Mouse (Mus musculus): ENCODE measurements around the gene Hist1h2ab. TPM values are rescaled to one million over a fixed set of nuclear protein-coding genes. Genes with fewer than 3 reads are reported as not detected.
A peak's percentile ranks its signal among the peaks of the same experiment; 100 is the strongest.
"Not testable (repeated sequence)": the region's sequence is repeated elsewhere in the genome, so short reads cannot be mapped to it uniquely, and the experiment has no call there.

Hist1h2ab gene
- 1 to 10 TPM in 3 of 4 experiments, not detected in 1; 2.4 to 8.4 (median 4.0) TPM for total RNA-seq (2022)

DNA sequence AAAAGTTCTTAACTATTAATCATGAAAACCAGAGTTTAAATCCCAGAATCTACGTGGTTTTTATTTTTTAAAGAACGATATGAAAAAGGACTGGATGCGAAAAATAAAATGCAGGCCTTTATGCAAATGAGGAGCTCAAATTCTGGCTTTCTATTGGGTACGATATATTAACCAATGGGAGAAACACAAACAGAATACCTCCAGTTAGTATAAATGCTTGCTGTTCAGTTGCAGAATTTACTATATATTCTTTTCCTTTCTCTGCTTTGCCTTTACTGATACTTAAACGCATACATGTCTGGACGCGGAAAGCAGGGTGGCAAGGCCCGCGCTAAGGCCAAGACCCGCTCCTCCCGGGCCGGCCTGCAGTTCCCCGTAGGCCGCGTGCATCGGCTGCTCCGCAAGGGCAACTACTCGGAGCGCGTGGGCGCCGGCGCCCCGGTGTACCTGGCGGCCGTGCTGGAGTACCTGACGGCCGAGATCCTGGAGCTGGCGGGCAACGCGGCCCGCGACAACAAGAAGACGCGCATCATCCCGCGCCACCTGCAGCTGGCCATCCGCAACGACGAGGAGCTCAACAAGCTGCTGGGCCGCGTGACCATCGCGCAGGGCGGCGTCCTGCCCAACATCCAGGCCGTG is at the start of gene Hist1h2ab:
Hist1h2ab (plus strand) TSS at position 288 of the 639 bp plus-strand sequence.
- DNase-seq (ENCODE audit: low spot score), result peak; percentile 73

DNA sequence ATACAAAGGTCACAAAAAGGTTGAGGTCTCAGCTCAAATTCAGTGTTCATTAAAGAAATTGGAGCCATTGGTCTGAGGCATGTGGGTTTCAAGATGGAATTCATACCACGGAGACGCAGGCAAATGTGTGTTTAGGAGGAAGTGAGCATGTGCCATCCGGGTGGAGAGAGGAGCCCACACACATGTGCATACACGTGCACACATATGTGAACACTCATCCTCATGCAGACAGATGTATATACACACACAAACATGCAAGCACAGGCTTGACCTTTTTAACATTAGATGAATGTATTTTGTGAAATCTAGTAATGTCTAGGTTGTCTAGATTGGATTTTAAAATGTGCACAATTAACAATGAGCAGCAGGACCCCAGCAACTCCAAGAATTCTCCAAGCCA is 48.7 kb upstream of the Hist1h2ab start:
- DNase-seq (ENCODE audit: low spot score), result no peak

DNA sequence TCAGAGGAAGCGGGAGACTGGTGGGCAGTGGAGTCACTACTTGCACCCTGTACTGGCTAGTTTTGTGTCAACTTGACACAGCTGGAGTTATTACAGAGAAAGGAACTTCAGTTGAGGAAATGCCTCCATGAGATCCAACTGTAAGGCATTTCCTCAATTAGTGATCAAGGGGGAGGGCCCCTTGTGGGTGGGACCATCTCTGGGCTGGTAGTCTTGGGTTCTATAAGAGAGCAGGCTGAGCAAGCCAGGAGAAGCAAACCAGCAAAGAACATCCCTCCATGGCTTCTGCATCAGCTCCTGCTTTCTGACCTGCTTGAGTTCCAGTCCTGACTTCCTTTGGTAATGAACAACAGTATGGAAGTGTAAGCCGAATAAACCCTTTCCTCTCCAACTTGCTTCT is 48.1 kb upstream of the Hist1h2ab start:
- not testable (repeated sequence) for DNase-seq (ENCODE audit: low spot score)

GRCm38 (mm10) chr13:23705751-23706356 is 45.1 kb upstream of the Hist1h2ab start:
- DNase-seq (ENCODE audit: low spot score), result no peak

- no peak for DNase-seq (ENCODE audit: low spot score)
Measured at GRCm38 (mm10) chr13:23706771-23707170, 44.2 kb upstream of the Hist1h2ab start.

- no peak for DNase-seq (ENCODE audit: low spot score)
Measured at GRCm38 (mm10) chr13:23708041-23708440, 42.9 kb upstream of the Hist1h2ab start.

DNA sequence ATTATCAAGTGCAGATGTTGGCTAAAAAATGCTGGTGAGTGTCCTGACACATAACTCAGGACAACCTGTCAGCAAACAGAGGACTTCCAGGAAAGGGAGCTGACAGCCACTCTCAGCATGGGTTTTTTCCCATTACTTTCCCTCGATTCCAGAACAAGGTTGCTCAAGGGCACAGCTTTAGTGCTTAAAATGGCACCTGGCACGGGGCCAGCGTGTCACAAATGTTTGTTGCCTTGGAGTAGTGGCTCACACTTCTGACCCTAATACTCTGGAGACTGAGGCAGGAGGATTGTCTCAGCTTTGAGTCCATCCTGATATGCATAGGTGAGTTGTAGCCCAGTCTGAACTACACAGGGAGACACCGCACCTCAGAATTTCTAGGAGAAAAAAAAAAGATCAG is 42.3 kb upstream of the Hist1h2ab start:
- no peak for DNase-seq (ENCODE audit: low spot score)

GRCm38 (mm10) chr13:23709714-23710373 is 41.1 kb upstream of the Hist1h2ab start:
- no peak for DNase-seq (ENCODE audit: low spot score)

GRCm38 (mm10) chr13:23710374-23711089 is 40.4 kb upstream of the Hist1h2ab start, which contains the start of gene Hfe:
Hfe (minus strand) TSS chr13:23710854.
- peak; percentile 56 for DNase-seq (ENCODE audit: low spot score)

DNA sequence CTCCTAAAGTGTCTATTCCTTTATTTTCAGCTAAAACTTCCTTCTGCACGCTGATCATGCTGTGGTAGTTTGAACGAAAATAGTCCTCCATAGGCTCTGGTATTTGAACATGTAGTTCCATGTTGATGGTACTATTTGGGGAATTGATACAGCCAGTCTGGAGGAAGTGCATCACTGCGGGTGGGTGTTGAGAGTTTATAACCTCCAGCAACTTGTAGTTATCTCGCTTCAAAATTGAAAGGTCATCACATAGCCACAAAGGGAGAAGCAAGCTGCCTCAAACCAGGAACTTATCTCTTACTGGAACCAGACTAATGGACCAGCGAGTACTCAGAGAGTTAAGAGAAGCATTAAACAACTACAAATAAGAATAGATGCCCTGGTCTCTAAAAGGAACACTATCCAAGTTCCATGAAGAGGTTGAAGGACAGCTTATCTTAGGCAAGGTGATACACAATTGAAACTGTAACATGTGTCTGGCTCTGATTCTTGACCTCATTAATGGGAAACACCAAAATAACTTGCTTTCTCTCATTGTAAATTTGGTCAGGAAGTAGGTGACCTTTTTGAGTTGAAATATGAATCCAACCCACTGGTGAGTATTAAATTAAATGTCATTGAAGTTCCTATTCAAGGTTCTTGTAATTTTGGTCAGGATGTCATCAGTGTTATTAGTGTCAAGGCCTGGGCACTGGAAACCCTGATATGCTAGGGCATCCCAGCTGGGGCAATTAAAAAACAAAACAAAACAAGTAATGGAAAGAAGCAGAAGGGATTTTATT is 34.5 kb upstream of the Hist1h2ab start:
- peak; percentile 46 for DNase-seq (ENCODE audit: low spot score)

- DNase-seq (ENCODE audit: low spot score), result no peak
Measured at GRCm38 (mm10) chr13:23717176-23717575, 33.8 kb upstream of the Hist1h2ab start.

DNA sequence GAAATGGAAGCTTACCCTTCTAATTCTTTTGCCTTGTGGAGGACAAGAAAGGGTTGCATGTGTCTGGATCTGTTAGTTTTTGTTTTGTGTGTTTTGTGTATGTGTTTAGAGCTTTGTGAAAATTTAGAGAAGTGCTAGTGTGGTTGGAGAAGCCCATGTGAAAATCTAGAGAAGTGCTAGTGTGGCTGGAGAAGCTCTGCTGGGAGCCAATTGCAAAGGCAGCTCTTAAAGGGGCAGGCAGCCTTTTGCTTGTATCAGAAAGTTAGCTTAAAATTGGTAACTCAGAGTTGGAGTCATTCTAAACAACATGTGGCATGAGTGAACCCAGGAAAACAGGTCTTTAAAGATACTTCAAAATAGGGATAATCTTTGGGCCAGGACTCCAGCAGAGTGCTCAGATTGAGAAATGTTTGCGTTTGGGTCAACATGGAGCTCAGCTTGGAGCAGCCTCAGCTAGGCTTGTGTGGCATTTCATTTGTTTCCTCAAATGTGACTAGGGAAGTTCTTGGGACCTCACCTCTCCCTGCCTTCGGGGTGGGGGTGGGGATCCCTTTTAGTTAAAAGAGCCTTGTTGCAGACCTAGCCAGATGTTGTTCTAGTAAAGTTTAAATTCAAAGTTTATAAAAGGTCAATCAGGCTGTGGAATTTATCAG is 33.2 kb upstream of the Hist1h2ab start:
- not testable (repeated sequence) for DNase-seq (ENCODE audit: low spot score)

- DNase-seq (ENCODE audit: low spot score), result no peak
Measured at GRCm38 (mm10) chr13:23724239-23724638, 26.7 kb upstream of the Hist1h2ab start.

- no peak for DNase-seq (ENCODE audit: low spot score)
Measured at GRCm38 (mm10) chr13:23725213-23725612, 25.7 kb upstream of the Hist1h2ab start.

- DNase-seq (ENCODE audit: low spot score), result no peak
Measured at GRCm38 (mm10) chr13:23728472-23729191, 22.3 kb upstream of the Hist1h2ab start.

- no peak for DNase-seq (ENCODE audit: low spot score)
Measured at GRCm38 (mm10) chr13:23729192-23729525, 21.8 kb upstream of the Hist1h2ab start.

GRCm38 (mm10) chr13:23729706-23730105 is 21.2 kb upstream of the Hist1h2ab start:
- DNase-seq (ENCODE audit: low spot score), result no peak

DNA sequence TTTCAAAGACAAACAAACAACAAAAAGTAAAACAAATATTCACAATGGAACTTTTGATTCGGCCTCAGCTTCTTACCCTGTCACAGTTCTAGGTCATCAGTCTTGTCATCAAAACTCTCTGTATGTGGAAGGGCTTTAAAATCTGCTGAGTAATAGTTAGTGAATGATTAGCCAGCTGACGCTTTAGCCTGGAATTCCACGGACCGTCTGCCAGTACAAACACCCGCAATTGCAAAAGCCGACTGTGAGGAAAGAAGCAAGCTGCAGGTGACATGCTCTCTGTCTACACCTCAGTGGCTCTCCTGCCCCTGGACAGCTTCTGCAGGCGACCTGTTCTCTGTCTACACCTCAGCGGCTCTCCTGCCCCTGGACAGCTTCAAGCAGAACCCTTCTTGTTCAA is 20.4 kb upstream of the Hist1h2ab start:
- DNase-seq (ENCODE audit: low spot score), result no peak

DNA sequence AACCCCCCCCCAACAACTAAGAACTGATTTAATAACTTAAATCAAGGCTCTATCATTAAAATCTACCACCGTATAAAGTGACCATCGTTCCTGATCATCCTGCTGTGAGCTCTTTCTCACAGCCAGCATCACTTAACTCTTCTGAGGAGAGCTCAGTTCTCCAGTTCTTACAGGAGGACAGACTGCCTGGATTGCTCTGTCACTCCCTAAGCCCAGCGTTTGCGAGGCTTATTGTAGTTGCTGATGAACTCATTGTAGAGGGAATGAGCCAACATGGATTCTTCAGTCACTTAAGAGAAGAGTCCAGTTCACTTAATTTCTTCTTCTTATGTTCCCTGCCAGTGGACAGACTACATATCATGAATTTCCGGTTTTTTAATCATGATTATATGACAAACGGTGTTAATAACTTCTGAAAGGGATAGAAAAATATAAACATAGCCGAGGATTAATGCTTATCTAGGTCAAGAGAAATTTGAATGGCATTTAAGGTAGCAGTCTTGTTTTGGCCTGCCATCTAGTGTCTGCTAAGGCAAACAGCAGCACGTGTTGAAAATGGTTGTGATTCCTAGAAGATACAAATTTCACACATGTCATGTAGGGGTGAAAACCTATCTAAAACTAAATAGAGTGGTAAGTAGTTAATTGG is 18.6 kb upstream of the Hist1h2ab start:
- DNase-seq (ENCODE audit: low spot score), result peak; percentile 54

DNA sequence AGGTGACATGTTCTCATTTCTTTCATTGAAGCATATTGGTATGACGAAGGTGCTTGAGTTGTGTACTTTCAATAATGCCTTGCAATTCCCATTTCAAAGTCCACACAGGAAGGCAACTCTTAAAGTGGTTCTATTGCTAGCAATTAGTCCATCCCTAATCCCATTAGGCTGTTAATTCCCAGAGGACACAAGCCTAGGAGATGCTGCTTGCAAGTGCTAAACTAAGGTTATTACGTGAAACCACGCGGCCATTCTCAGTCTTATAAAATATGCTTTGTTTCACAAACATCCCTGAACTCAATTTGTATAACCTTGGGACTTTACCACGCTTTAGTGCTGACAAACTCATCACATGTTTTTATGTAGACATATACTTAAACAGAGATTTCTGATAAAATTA is 13.8 kb upstream of the Hist1h2ab start:
- no peak for DNase-seq (ENCODE audit: low spot score)

All from heart, adult 8-10 months (tissue).